Mouse (Mus musculus): ENCODE results near the gene Timm9. TPM values are rescaled to one million over a fixed set of nuclear protein-coding genes. Genes with fewer than 3 reads are reported as not detected.

Gene Timm9
- 10 to 100 TPM; 24.4 to 32.6 (median 26.6) TPM for total RNA-seq (2022)

DNA sequence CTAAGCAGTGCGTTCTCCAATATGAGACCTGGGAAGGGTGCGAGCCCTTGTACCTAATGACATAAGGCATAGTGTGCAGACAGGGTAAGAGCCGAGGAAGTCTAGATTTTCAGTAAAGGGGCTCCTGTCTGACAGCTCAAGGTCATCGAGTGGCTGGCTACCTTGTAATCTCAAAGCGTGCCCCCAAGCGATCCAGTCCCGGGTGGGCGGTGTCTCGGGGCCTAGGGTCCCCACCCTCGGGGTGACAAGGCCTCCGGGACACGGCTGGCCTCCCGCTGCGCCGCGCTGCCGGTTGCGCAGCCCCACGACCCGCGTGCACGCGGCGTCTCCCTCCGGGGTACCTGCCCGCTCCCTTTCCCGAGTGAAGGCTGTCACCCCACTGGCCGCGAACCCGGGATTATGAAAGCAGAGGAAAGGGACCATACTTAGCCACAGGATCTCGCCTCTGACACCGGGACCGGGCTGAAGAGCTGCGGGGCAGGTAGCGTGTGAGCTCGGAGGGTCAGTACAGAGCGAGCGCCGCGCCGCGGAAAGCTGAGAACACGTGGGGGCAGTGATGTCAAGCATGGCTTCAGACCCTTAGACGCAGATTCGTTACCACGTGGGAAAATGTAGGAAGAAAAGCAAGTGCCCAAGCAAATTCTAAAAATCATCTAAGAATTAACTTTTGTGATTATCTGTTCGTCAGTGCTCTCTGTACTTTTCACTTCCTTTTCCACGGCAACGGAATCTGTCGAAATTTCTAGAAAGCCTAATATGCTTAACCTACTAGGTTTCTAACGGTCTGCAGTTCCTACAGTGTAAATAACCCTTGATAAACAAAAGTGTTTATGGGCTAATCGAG lies at the start of gene Timm9, which contains the start of gene 2700049A03Rik:
TSS of gene Timm9 (minus strand) at position 555 of the 844 bp plus-strand sequence.
TSS of gene 2700049A03Rik (plus strand) at position 719 of the 844 bp plus-strand sequence.
- DNase-seq (ENCODE audit: low spot score in 2 of 2), result peak; percentile 63 to 68

GRCm38 (mm10) chr12:71184396-71184795 lies 47.9 kb upstream of the Timm9 start:
- DNase-seq (ENCODE audit: low spot score in 2 of 2), result no peak

GRCm38 (mm10) chr12:71183736-71184135 lies 47.3 kb upstream of the Timm9 start:
- no peak for DNase-seq (ENCODE audit: low spot score in 2 of 2)

DNA sequence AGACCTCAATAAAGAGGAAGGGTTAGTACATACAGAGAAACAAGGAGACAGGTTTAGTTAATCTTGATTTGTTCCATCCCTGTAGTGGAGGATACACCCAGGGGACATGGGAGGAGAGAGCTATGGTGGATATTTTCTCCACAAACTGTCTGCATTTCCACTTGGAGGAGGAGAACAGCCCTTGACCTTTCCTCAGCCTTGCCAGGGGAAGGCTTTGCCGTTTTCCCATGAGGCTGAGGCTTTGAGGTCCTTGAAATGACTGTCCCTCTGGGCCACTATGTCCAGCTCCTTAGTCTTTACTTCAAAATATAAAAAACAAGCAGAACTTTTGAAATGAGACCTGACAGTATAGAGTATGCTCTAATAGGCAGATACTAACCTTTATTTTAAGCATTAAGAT lies 33.4 kb upstream of the Timm9 start:
- no peak for DNase-seq (ENCODE audit: low spot score in 2 of 2)

DNA sequence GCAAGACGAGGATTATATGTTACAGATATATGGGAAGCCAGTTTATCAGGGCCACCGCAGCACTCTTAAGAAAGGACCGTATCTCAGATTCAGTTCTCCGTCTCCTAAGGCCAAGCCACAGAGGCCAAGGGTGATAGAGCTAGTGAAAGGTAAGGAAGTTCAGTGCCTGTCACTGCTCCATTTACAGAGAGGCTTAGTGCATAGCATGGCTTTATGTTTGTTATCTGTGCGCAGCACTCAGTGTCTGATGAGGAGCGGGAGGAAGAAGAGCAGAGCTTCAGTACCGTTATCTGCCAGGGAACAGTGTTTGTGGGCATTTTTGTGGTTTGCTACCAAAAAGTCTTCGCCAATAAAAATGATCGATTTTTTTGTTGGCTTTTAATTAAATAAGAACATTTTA lies 27.9 kb upstream of the Timm9 start:
- DNase-seq (ENCODE audit: low spot score in 2 of 2), result no peak

- DNase-seq (ENCODE audit: low spot score in 2 of 2), result no peak
Observed at GRCm38 (mm10) chr12:71157974-71158373, 21.5 kb upstream of the Timm9 start.

DNA sequence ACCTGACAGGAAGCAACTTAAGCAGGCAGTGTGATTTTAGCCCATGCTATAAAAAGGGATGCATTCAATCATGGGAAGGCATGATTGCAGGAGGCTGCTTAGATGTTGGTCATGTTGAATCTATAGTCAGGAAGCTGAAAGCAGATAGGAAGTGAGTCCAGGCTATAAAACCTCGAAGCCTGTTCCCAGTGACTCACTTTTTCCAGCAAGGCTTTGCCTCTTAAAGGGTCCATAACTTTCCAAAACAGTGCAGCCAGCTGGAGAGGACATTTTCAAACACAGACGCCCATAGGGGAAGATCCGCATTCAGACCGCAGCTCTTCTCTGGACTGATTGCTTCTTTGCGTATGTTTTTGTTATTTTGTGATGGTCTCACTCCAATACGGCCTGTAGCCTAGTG lies 18.5 kb upstream of the Timm9 start:
- no peak for DNase-seq (ENCODE audit: low spot score in 2 of 2)

DNA sequence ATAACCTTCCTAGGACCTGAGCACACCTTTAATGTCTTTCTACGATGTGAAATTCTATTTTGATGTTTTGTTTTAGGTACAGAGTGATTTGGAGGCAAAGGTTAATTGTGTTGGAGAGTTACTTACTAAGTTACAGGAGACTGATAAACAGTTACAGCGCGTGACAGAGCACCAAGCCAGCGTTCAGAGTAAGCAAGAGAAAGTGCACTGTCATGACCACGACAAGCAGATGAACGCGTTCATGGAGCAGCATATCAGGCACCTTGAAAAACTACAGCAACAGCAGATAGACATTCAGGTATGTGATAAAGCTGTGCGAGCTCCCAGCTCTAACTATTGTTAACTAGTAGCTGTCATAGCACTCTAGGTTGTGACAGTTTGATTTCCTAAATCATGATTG lies 13.7 kb upstream of the Timm9 start:
- DNase-seq (ENCODE audit: low spot score in 2 of 2), result no peak

DNA sequence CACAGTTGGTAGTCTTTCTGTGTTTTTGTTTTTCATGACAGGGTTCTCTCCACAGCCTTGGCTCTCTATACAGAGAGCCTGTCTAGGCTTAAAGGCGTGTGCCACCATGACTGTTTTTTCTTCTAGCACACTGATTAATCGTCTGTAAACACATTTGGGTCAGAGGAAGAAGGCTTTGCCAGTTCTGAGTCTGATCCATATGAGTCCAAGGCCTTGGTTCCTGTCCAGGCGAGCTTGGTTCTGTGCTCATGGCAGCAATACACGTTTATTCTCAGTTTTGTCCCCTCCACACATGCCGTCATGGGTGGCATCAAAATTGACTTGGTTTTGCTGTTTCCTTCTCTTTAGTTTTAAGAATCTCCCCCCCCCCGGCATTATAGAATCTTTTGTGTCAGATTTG lies 13.0 kb upstream of the Timm9 start:
- DNase-seq (ENCODE audit: low spot score in 2 of 2), result no peak

- no peak for DNase-seq (ENCODE audit: low spot score in 2 of 2)
Observed at GRCm38 (mm10) chr12:71148801-71149200, 12.3 kb upstream of the Timm9 start.

DNA sequence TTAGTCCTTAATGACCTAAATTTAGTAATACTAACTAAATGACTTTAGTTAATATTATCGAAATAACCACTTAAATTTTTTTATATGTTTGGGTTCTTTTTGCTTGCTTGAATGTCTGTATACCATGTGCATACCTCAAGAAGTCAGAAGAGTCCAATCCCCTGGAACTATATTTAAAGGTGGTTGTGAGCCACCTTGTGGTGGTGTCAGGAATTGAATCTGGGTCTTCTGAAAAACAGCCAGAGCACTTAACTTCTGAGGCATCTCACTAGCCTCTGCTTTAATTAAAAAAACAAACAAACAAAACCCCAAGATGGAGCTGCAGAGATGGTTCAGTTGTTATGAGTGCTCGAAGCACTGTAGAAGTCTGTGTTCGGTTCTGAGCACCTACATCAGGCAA lies 11.2 kb upstream of the Timm9 start:
- DNase-seq (ENCODE audit: low spot score in 2 of 2), result no peak

DNA sequence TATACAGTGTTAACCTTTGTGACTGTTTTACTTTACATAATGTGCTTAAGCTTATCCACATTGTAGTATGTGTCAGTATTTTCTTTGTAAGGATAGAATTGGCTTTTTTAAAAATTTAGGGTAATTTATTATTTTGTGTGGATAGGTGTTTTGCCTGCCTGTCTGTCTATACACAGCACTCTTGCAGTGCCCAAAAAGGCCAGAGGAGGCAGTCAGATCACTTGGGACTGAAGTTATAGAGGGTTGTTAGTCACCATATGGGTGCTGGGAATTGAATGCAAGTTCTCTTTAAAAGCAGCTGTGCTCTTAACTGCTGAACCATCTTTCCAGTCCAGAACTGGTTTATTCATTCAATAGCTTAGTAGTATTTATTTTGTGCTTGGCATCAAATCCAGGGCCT lies 4.7 kb upstream of the Timm9 start:
- DNase-seq (ENCODE audit: low spot score in 2 of 2), result no peak

DNA sequence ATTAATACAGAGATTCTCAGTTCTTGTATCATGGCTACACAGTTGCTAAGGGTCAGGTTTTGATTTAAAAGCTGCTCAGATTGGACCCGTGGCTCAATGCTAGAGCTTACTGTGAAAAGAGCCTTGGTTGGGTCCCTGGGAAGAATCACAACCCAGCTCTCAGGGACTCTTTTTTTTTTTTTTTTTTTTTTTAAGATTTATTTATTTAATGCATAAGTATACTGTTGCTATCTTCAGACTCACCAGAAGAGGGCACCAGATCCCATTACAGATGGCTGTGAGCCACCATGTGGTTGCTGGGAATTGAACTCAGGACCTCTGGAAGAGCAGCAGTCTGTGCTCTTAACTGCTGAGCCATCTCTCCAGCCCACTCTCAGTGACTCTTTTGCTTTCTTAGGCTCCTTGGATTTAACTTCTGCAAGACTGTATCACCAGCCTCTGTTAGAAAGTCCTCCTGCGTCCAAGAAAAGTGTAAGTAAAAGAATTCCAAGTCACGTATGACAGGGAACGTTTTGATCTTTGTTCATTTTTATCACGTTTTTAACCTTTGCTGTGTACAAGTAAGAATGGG lies 2.9 kb upstream of the Timm9 start:
- DNase-seq (ENCODE audit: low spot score in 2 of 2), result no peak

- DNase-seq (ENCODE audit: low spot score in 2 of 2), result no peak
Observed at GRCm38 (mm10) chr12:71137686-71138085, 1.2 kb upstream of the Timm9 start.

- DNase-seq (ENCODE audit: low spot score in 2 of 2), result peak; percentile 49 to 61
Observed at GRCm38 (mm10) chr12:71136974-71137491, 549 bp upstream of the Timm9 start.

DNA sequence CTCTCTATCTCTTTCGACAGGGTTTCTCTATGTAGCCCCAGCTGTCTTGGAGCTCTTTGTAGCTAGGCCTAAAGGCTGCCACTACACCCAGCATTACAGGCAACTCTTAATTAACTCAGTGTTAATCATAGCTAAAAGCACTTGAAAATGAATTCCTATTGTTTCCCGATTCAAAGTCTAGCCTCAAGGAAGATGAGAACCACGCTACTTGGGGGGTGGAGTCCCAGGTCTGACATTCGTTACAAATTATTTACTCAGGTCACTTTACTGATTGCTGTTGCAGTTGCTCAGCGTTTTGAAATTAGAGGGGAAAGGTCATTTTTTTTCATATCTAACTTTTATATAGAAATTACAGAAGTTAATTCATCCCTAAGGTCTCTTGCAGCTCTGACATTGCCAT lies 903 bp downstream of the Timm9 start:
- no peak for DNase-seq (ENCODE audit: low spot score in 2 of 2)

DNA sequence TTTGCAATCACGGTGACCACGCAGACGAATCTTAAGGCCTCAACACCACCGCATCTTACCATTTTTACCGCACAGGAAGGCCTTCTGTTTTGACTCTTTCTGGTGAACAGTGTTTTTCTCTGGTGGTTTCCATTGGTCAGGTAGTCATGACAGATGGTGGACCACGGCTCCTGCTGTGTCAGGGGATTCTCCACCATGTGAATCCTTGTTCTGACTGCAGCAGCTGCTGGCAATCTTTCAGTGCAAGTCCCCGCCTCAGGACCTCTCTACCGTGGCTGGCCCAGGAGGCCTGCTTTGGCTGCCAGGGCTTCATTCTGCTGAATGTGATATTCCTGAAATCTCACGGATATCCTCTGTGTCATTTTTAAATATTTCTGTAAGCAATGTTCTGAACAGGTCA lies 13.2 kb downstream of the Timm9 start:
- DNase-seq (ENCODE audit: low spot score in 2 of 2), result no peak

DNA sequence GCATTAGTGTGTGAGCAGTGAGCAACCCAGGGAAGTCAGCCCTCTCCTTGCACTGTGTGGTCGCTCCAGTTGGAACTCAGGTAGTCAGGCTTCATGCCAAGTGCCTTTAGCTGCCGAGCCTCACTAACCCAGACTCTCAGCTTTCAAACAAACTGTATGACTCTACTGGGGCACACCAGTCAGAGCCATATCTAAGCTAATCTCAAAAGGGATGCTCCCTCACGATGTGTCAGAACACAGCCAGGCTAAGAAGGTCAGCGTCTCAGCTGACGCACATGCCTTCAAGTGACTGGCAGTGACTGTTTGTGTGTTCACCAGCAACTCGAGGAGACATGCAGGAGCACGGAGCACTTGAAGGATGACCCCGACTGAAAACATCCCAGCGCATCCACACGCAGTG lies 13.8 kb downstream of the Timm9 start:
- no peak for DNase-seq (ENCODE audit: low spot score in 2 of 2)

DNA sequence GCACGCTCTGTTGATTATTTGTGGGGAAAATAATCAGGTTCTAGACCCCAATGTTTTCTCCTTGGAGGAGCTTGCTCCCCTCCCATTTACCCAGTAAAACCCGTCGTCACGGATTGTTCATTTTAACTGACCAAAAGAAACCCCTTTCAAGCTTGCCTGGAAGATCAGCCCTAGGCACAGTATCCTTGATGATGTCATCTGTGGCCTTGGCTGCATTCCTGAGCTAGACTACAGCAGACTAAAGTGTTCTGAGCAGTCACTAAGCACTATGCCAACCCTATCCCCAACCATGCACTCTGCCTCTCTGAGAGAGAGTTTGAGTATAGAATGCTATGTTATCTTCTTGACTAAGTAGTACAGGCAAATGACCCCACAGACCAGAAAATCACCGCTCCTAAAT lies 20.1 kb downstream of the Timm9 start:
- DNase-seq (ENCODE audit: low spot score in 2 of 2), result no peak

DNA sequence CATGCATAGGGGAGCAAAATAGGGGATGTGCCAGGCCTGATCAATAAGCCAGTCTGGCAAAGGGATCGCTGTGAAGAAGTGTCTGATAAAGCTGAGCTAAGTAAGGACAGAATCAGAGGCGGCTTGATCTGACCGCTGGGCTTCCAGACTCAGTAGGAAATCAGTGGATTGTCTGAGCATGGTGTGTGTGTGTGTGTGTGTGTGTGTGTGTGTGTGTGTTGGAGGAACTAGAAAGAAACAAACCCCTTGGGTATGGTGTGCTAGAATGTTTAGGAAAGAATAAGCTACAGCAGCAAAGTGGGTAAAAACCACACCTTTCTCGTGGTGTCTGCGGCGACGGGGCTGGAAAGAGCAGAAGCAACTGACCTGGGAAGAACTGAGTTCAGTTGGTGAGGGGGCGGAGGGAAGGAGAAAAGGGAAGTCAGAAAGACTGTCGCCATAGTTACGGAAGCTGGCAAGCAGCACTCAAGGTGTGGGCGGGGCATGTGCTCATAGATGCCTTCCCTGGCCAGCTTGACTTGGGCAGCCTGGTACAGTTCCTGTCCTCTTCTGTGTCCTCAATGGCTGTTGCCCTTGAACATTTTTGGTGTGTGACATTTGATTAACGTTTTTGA lies 22.7 kb downstream of the Timm9 start:
- no peak for DNase-seq (ENCODE audit: low spot score in 2 of 2)

DNA sequence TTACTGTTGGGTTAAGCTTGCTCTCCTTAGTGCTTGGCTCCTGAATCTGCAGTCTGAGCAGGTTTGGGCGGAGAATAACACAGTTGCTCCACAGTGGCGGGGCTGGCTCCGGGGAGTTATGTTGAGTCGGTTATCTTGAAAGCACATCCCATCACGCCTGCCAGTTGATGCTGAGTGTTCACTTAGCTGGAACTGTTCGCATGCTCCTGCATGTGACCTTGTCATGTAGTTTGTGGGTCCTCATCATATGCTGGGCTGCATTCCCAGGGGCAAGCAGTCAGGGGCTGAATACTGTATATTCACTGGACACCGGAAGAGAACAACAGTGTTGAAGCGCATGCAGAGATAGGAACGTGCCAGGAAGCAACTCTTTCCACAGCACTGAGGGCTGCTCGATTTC lies 23.4 kb downstream of the Timm9 start:
- no peak for DNase-seq (ENCODE audit: low spot score in 2 of 2)

- DNase-seq (ENCODE audit: low spot score in 2 of 2), result no peak
Observed at GRCm38 (mm10) chr12:71111331-71111730, 25.2 kb downstream of the Timm9 start, which contains the start of gene Tomm20l. Gene Tomm20l, plus strand, starts transcription at chr12:71111428.
